Mouse (Mus musculus) midbrain, embryonic 11.5 days (tissue): ENCODE data around the gene Gm8677. TPM values are rescaled to one million over a fixed set of nuclear protein-coding genes. Genes with fewer than 3 reads are reported as not detected.
"Not testable (repeated sequence)": the region's sequence is repeated elsewhere in the genome, so short reads cannot be mapped to it uniquely, and the experiment has no call there.

Experiments
- ATAC-seq: fragments of 200-750 bp; cut with Nextera tagmentation; 2 replicates; pipeline ENCODE4 v1.8.0; 2017; ENCODE audit warnings: moderate TSS enrichment, moderate library complexity; ENCODE audit not compliant: low FRiP score
- DNase-seq: peaks from one replicate; pipeline ENCODE4 v3.0.0; 2015; ENCODE audit warnings: low spot score; ENCODE audit errors: missing footprints
- H3K27ac ChIP-seq: fragments of 300-500 bp; sonication (generic); 2 replicates; pipeline ENCODE4 v1.5.1; 2014; ENCODE audit warnings: low read depth, low read length
- H3K27me3 ChIP-seq: fragments of 300-500 bp; sonication (generic); 2 replicates; pipeline ENCODE4 v1.6.1; 2014; ENCODE audit warnings: mild to moderate bottlenecking, low read length, moderate library complexity, mixed read lengths; ENCODE audit not compliant: control insufficient read depth, insufficient read depth
- H3K36me3 ChIP-seq: fragments of 300-500 bp; sonication (generic); 2 replicates; pipeline ENCODE4 v1.6.1; 2014; ENCODE audit warnings: mild to moderate bottlenecking, low read length, moderate library complexity, mixed read lengths; ENCODE audit not compliant: control insufficient read depth, insufficient read depth
- H3K4me1 ChIP-seq: fragments of 300-500 bp; sonication (generic); 2 replicates; pipeline ENCODE4 v1.6.1; 2014; ENCODE audit warnings: low read length; ENCODE audit not compliant: control insufficient read depth, insufficient read depth
- H3K4me2 ChIP-seq: fragments of 300-500 bp; sonication (generic); 2 replicates; pipeline ENCODE4 v1.6.1; 2014; ENCODE audit warnings: mild to moderate bottlenecking, moderate library complexity
- H3K4me3 ChIP-seq: fragments of 300-500 bp; sonication (generic); 2 replicates; pipeline ENCODE4 v1.5.1; 2014; ENCODE audit warnings: low read depth, low read length
- H3K9ac ChIP-seq: fragments of 300-500 bp; sonication (generic); 2 replicates; pipeline ENCODE4 v1.6.1; 2014; ENCODE audit warnings: low read length
- H3K9me3 ChIP-seq: fragments of 300-500 bp; sonication (generic); 2 replicates; pipeline ENCODE4 v1.6.1; 2016; ENCODE audit warnings: low read length; ENCODE audit not compliant: control insufficient read depth
- WGBS: fragments of 180-500 bp; shearing (Covaris S2); extraction: QIAGEN DNeasy Blood & Tissue Kit; methylation state at CpG from one replicate; pipeline ENCODE4 v1.1.7; 2014; 5-methylcytosine and 5-hydroxymethylcytosine counted together
- polyA plus RNA-seq: library from polyadenylated mRNA; unstranded; fragments of >200 nt; fragmentation: Nextera tagmentation; extraction: Ambion mirVana; gene quantifications from 2 replicates; pipeline ENCODE4 v1.2.1, GENCODE M21; 2014

Gene Gm8677
- polyA plus RNA-seq = not detected in 2 replicates

GRCm38 (mm10) chr7:22534787-22535186 is at the start of gene Gm8677:
TSS of gene Gm8677 (minus strand) at chr7:22534887.
- not testable (repeated sequence) for H3K27me3 ChIP-seq, H3K4me3 ChIP-seq

GRCm38 (mm10) chr7:22565243-22565642 is 30.6 kb upstream of the Gm8677 start, which contains the start of gene Gm4201:
TSS of gene Gm4201 (minus strand) at chr7:22565343.
- not testable (repeated sequence) for H3K36me3 ChIP-seq, H3K4me1 ChIP-seq, H3K9me3 ChIP-seq, H3K4me2 ChIP-seq, DNase-seq, H3K4me3 ChIP-seq, ATAC-seq, H3K9ac ChIP-seq, H3K27ac ChIP-seq, H3K27me3 ChIP-seq
- WGBS = no CpG with 5 or more reads among the region's 3 CpGs

More at GRCm38 (mm10) chr7:22534787-22535186, at the start of gene Gm8677:
- H3K4me2 ChIP-seq, H3K27ac ChIP-seq, DNase-seq, H3K4me1 ChIP-seq, ATAC-seq, H3K9me3 ChIP-seq, H3K9ac ChIP-seq, H3K36me3 ChIP-seq: not testable (repeated sequence)
- WGBS = no CpG with 5 or more reads among the region's 1 CpGs

- not testable (repeated sequence) for DNase-seq, H3K4me3 ChIP-seq, H3K4me1 ChIP-seq, ATAC-seq, H3K9ac ChIP-seq, H3K4me2 ChIP-seq, H3K27ac ChIP-seq, H3K9me3 ChIP-seq, H3K36me3 ChIP-seq, H3K27me3 ChIP-seq
- WGBS = no CpG with 5 or more reads among the region's 3 CpGs
Observed at GRCm38 (mm10) chr7:22522667-22523066, 12.0 kb downstream of the Gm8677 start, which contains the start of gene Vmn1r152. TSS of gene Vmn1r152 (plus strand) at chr7:22522967.

- H3K4me1 ChIP-seq, H3K9ac ChIP-seq: not testable (repeated sequence)
- 29% methylated on average over 1 of the region's 3 CpGs for WGBS
Observed at GRCm38 (mm10) chr7:22499578-22499977, 35.1 kb downstream of the Gm8677 start, which contains the start of gene Vmn1r151. TSS of gene Vmn1r151 (minus strand) at chr7:22499678.

More at GRCm38 (mm10) chr7:22499578-22499977, 35.1 kb downstream of the Gm8677 start, which contains the start of gene Vmn1r151:
- H3K9me3 ChIP-seq, H3K27ac ChIP-seq, DNase-seq, ATAC-seq, H3K4me3 ChIP-seq, H3K27me3 ChIP-seq, H3K4me2 ChIP-seq, H3K36me3 ChIP-seq: not testable (repeated sequence)

Other genes starting within 250 kb of the Gm8677 start
- not detected in 2 replicates for gene Gm4187, start 205.2 kb downstream of the Gm8677 start, polyA plus RNA-seq
- not detected in 2 replicates for gene Gm8660, start 163.8 kb downstream of the Gm8677 start, polyA plus RNA-seq
- not detected in 2 replicates for gene Vmn1r148, start 121.3 kb downstream of the Gm8677 start, polyA plus RNA-seq
- gene Vmn1r149, start 96.7 kb downstream of the Gm8677 start, polyA plus RNA-seq = not detected in 2 replicates
- gene Gm10665, start 70.8 kb downstream of the Gm8677 start, polyA plus RNA-seq = not detected in 2 replicates
- not detected in 2 replicates for gene Vmn1r151, start 35.2 kb downstream of the Gm8677 start, polyA plus RNA-seq
- gene Vmn1r152, start 11.9 kb downstream of the Gm8677 start, polyA plus RNA-seq = not detected in 2 replicates
- gene Gm4201, start 30.5 kb upstream of the Gm8677 start, polyA plus RNA-seq = not detected in 2 replicates
- gene Gm4565, start 53.2 kb upstream of the Gm8677 start, polyA plus RNA-seq = not detected in 2 replicates
- gene Vmn1r155, start 123.1 kb upstream of the Gm8677 start, polyA plus RNA-seq = not detected in 2 replicates
- not detected in 2 replicates for gene Gm8693, start 157.4 kb upstream of the Gm8677 start, polyA plus RNA-seq
- gene Gm4567, start 184.8 kb upstream of the Gm8677 start, polyA plus RNA-seq = not detected in 2 replicates
- gene Vmn1r157, start 226.8 kb upstream of the Gm8677 start, polyA plus RNA-seq = not detected in 2 replicates